Mouse (Mus musculus) ES-E14 (cell line): ENCODE data around the gene Tmem265.

Experiments
- CHD2 ChIP-seq: IDR thresholded peaks from 2 replicates; pipeline ENCODE4 v1.6.1; 2014; ENCODE audit warnings: mild to moderate bottlenecking, low read depth, low read length, inconsistent platforms
- HCFC1 ChIP-seq: IDR thresholded peaks from 2 replicates; pipeline ENCODE4 v1.6.1; 2012; ENCODE audit warnings: low read length, inconsistent platforms, borderline replicate concordance; ENCODE audit not compliant: insufficient read depth
- MAFK ChIP-seq: IDR thresholded peaks from 2 replicates; pipeline ENCODE4 v1.6.1; 2014; ENCODE audit warnings: mild to moderate bottlenecking, low read depth, low read length, inconsistent platforms; ENCODE audit not compliant: insufficient read depth
- ZC3H11A ChIP-seq: IDR thresholded peaks from 2 replicates; pipeline ENCODE4 v1.6.1; 2012; ENCODE audit warnings: low read depth, mild to moderate bottlenecking, inconsistent platforms, low read length, borderline replicate concordance
- ZNF384 ChIP-seq: IDR thresholded peaks from 2 replicates; pipeline ENCODE4 v1.6.1; 2012; ENCODE audit warnings: low read depth, low read length, inconsistent platforms

DNA sequence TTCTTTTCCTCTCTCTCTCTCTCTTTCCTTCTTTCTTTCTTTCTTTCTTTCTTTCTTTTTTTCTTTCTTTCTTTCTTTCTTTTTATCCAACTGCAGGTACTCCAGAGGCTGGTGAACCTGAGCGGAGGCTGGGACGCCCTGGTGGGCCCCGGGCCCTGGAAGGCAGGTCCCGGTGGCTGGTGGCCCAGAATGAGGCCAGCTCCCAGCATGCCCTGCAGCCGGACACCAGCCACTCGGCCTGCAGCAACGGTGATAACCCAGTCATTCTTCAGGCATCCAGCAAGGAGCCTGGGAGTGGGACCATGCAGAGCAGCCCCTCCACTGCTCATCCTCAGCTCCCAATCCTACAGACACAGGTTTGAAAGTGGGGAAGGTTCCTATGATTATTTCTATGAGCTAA lies 45.3 kb upstream of the Tmem265 start:
- TF ChIP-seq ZC3H11A (no peak), MAFK (no peak), HCFC1 (no peak), ZNF384 (no peak), CHD2 (no peak)
